In genomic region chr17:56472121-56472520, GRCm38 (mm10) we compare ENCODE assay signal across 9 mouse cellular contexts. TPM values are rescaled to one million over a fixed set of nuclear protein-coding genes. Genes with fewer than 3 reads are reported as not detected.
A peak's percentile ranks its signal among the peaks of the same experiment; 100 is the strongest.
DNase-seq lines count a peak whose midpoint lies in the region; ATAC-seq and TF ChIP-seq lines count a peak whose summit lies in the region.
"Had no signal": no experiment of that assay in that cellular context is flagged by ENCODE, and none has a peak within 500 bp of the region (broad histone marks: within the 10 kb centered on the region; RNA-seq: fewer than 3 reads in every experiment).

No protein-coding gene starts in this region.

- H3K4me1 ChIP-seq in E14TG2a.4 (replicated peaks; ENCODE audit: low read depth, low read length) = peaks cover 91% of the 10 kb centered on the region
- peaks cover 72% of the 10 kb centered on the region for H3K4me1 ChIP-seq in forebrain, embryonic 15.5 days
- peaks cover 39% of the 10 kb centered on the region for H3K4me1 ChIP-seq in liver, postnatal 0 days (ENCODE audit: insufficient read depth)

- peak overlapping the region; percentile 98 for H3K9ac ChIP-seq in forebrain, embryonic 15.5 days (replicated peaks)
- no peak overlapping the region for H3K9ac ChIP-seq in liver, postnatal 0 days (replicated peaks)

- peak overlapping the region; percentile 84 for H3K4me2 ChIP-seq in forebrain, embryonic 15.5 days (replicated peaks)
- peak overlapping the region; percentile 81 for H3K4me2 ChIP-seq in liver, postnatal 0 days (ENCODE audit: low read depth, low read length)

- peak overlapping the region; percentile 99 for H3K27ac ChIP-seq in forebrain, embryonic 15.5 days (replicated peaks)
- H3K27ac ChIP-seq in liver, postnatal 0 days (ENCODE audit: low read depth) = no peak overlapping the region

- H3K27me3 ChIP-seq in E14TG2a.4 (ENCODE audit: insufficient read depth, low read length) = peaks cover 68% of the 10 kb centered on the region
- H3K27me3 ChIP-seq in forebrain, embryonic 15.5 days = no peaks in the 10 kb centered on the region
- peaks cover 74% of the 10 kb centered on the region for H3K27me3 ChIP-seq in liver, postnatal 0 days (ENCODE audit: insufficient read depth, low read length)

- peak overlapping the region; percentile 86 for H3K4me3 ChIP-seq in E14TG2a.4 (replicated peaks; ENCODE audit: low read length)
- H3K4me3 ChIP-seq in forebrain, embryonic 15.5 days = peak overlapping the region; percentile 88
- 0 out of 2 replicates have a peak overlapping the region, but pooled peaks have one; percentile 32 for H3K4me3 ChIP-seq in liver, postnatal 0 days (ENCODE audit: low read depth, low read length)

- peak; percentile 39 for DNase-seq in cerebellum, adult 9-11 months
- DNase-seq in cerebellum, adult 11-12 months = no peak
- no peak for DNase-seq in liver, postnatal 0 days
- DNase-seq in ovary, postnatal 14 days (ENCODE audit: low spot score) = no peak
- DNase-seq in frontal cortex, postnatal 25 days (ENCODE audit: low spot score in 2 of 2) = no peak
- DNase-seq in thymus, postnatal 25 days = no peak

- TF ChIP-seq EP300 in liver, postnatal 0 days (IDR thresholded peaks at IDR 0.05; ENCODE audit: low read depth) = no peak

- H3K36me3 ChIP-seq in E14TG2a.4 (ENCODE audit: insufficient read depth, low read length) = 0 out of 2 replicates have a peak, but pooled peaks cover 3% of the 10 kb centered on the region
- H3K36me3 ChIP-seq in forebrain, embryonic 15.5 days = no peaks in the 10 kb centered on the region
- H3K36me3 ChIP-seq in liver, postnatal 0 days (replicated peaks; ENCODE audit: insufficient read depth, low read length) = no peaks in the 10 kb centered on the region

- no peak for ATAC-seq in forebrain, embryonic 15.5 days (replicated peaks)
- no peak for ATAC-seq in liver, postnatal 0 days

- H3K9me3 ChIP-seq in E14TG2a.4 (ENCODE audit: low read length) = no peaks in the 10 kb centered on the region
- H3K9me3 ChIP-seq in forebrain, embryonic 15.5 days = no peaks in the 10 kb centered on the region
- no peaks in the 10 kb centered on the region for H3K9me3 ChIP-seq in liver, postnatal 0 days (ENCODE audit: low read length)

- WGBS in forebrain, embryonic 15.5 days = 8% methylated on average over 16 of the region's 16 CpGs
- WGBS in liver, postnatal 0 days (ENCODE audit: insufficient replicate concordance) = 9% methylated on average over 16 of the region's 16 CpGs

- TF ChIP-seq CTCF in E14TG2a.4 (conservative IDR thresholded peaks at IDR 0.05; ENCODE audit: low read length) = no peak
- no peak for TF ChIP-seq CTCF in liver, postnatal 0 days (IDR thresholded peaks at IDR 0.05; ENCODE audit: low read depth)

RNA-seq across cellular contexts. Expression of gene Ptprs, which starts 4.2 kb away (rescaled TPM):
- 375 and 409 TPM in 2 replicates for polyA plus RNA-seq in forebrain, embryonic 15.5 days (2015; fragmentation: Nextera tagmentation; extraction: Ambion mirVana)
- 3.4 TPM in 2 replicates for polyA plus RNA-seq in liver, postnatal 0 days (2015; fragmentation: Nextera tagmentation; extraction: Ambion mirVana)

RNA-seq across cellular contexts. Expression of gene Znrf4, which starts 40.1 kb away (rescaled TPM):
- 0.14 and 0.36 TPM in 2 replicates for polyA plus RNA-seq in forebrain, embryonic 15.5 days (2015; fragmentation: Nextera tagmentation; extraction: Ambion mirVana)
- polyA plus RNA-seq in liver, postnatal 0 days (2015; fragmentation: Nextera tagmentation; extraction: Ambion mirVana) = not detected in 2 replicates
- polyA plus RNA-seq: embryonic facial prominence, embryonic 11.5 days had no signal

Comparison
In these comparisons a context has a peak if more than half of its experiments do, and no peak if none do; other contexts are left out.
1. H3K4me3 ChIP-seq: peak in every context shown above with its lines; median percentile 88 in forebrain, embryonic 15.5 days; 86 in E14TG2a.4; 32 in liver, postnatal 0 days.
2. RNA of gene Ptprs, which starts 4.2 kb away (polyA plus RNA-seq): 375 to 409 TPM in forebrain, embryonic 15.5 days; 3.4 TPM in liver, postnatal 0 days; every median in the first group is over 10 times any median in the second.